Mouse (Mus musculus): Measurements from ENCODE around the gene Sema3f. TPM values are rescaled to one million over a fixed set of nuclear protein-coding genes. Genes with fewer than 3 reads are reported as not detected.

Sema3f gene
- 8.0 and 9.4 TPM in 2 replicates for polyA plus RNA-seq (2015; fragmentation: Nextera tagmentation; extraction: Ambion mirVana)

DNA sequence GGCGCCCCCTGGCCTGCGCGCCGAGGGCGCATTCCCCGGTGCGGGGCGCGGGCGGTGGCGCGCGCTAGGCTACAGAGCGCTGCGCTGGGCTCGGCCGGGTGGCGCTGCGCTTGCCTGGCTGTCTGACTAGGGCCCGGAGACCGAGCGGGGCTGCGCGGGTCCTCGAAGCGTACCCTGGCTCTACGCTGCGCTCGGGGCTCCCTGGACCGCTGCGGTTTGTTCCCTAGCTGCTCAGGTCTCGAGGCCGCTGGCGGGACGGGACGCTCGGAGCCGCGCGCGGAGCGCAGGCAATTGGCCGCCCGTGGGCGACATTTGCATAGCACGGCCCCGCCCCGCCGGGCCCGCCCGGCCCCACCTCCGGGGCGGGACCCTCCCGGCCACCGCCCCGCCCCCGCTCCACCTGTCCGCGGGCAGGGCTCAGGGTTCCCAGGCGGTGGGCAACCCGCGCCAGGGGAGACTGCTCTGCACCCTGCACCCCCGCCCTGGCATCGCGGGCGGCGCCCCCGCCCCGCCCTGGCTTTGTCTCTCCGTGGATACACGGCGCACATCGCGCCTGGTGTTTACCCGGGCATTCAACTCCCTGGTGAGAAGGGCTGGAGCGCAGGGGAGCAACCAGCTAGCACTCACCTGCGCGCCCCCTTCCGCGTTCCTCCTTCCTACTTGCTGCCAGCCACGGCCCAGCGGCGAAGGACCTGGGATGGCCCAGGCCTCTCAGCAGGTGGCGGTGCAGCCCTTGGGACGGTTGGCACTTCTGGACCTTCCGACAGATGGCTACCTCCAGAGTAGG, at the start of gene Sema3f:
Gene Sema3f (minus strand): TSS at position 779 of the 787 bp plus-strand sequence.

DNA sequence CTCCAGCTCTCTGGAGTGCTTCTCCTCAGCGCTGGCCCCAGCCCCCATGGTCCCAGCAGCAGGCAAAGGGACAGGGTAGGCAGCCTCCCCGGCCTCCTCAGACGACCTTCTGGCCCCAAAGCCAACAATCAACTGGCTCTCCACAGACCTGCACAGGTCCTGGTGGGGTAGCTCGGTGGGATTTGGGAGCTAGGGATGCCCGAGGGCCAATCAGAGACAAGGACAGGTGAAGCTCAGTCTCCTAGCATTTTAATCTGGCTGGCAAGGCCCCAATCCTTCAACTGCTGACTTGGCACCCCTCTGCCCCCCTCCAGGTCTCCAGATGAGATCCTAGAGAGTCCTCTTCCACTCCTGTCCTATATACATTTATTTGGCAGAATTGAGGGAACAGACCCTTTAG, 30.8 kb downstream of the Sema3f start, which contains the start of gene Gnat1:
Gene Gnat1 (minus strand): TSS at position 212 of the 400 bp plus-strand sequence.

DNA sequence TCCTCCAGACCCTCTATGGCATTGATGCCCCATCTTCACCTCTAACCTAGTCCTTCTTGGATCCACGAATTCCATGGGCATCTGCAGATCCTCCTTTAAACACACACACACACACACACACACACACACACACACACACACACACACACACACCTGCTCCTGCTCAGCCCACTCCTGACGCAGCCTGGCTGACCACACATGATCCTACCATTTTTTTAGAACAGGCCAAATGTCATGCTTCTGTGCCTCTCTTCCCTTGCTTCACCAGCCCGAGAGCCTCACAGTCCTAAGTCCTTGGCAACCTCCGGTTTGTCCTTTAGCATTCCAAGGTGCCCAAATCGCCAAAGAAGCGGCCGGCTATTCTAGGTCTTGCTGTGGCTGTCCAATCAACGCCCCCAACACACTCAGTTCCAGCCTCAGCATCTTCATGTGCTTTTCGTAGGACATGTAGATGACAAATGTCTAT, 40.8 kb downstream of the Sema3f start, which contains the start of gene Slc38a3:
Gene Slc38a3 (minus strand): TSS at position 51 of the 466 bp plus-strand sequence.

DNA sequence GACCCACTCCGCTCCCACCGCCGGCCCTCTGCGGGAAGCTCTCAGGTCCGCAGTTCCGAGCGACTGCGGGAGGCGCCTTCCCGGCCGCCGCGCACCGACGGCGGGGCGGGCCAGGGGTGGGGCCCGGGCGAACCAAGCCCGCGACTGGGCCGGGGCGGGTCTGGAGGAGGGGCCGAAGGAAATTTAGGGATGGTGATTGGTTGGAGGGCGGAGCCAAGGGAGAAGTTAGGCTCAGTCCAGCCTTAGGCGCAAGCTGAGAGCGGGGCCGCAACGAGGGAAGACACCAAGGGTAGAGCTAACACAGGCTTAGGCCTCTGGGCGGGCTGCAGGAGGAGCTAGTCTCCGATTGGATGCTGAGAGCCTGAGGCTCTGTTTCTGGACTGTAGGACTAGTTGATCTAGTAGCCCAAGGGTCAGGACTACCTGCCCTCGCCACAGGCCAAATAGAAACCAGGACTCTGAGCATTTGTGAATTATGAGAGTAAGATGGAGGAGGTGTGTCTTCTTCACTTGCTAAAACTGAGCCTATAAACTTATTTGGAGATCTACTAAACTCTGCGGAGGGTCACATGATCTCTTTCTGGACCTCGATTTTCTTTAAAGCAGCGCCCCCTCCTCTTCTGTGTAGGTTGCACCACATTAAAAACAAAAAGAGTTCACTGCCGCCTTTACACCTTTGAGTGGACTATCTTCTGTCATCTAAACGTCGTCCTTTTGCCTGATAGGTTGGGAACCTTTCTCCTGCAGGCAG, 74.8 kb downstream of the Sema3f start, which contains the start of gene Gnai2:
Gene Gnai2 (minus strand): TSS at position 89 of the 750 bp plus-strand sequence.

Other genes starting within 250 kb of the Sema3f start
- gene Tmem115, start 176.5 kb downstream of the Sema3f start, polyA plus RNA-seq (2015; fragmentation: Nextera tagmentation; extraction: Ambion mirVana) = 48.4 and 50.3 TPM in 2 replicates
- 64.1 and 65.4 TPM in 2 replicates for gene Cyb561d2, start 168.3 kb downstream of the Sema3f start, polyA plus RNA-seq (2015; fragmentation: Nextera tagmentation; extraction: Ambion mirVana)
- 57.7 and 63.8 TPM in 2 replicates for gene Nprl2, start 168.2 kb downstream of the Sema3f start, polyA plus RNA-seq (2015; fragmentation: Nextera tagmentation; extraction: Ambion mirVana)
- gene Zmynd10, start 163.2 kb downstream of the Sema3f start, polyA plus RNA-seq (2015; fragmentation: Nextera tagmentation; extraction: Ambion mirVana) = 2.3 and 2.8 TPM in 2 replicates
- 33.1 and 41.1 TPM in 2 replicates for gene Rassf1, start 158.9 kb downstream of the Sema3f start, polyA plus RNA-seq (2015; fragmentation: Nextera tagmentation; extraction: Ambion mirVana)
- 121 and 123 TPM in 2 replicates for gene Tusc2, start 147.2 kb downstream of the Sema3f start, polyA plus RNA-seq (2015; fragmentation: Nextera tagmentation; extraction: Ambion mirVana)
- gene Hyal2, start 142.5 kb downstream of the Sema3f start, polyA plus RNA-seq (2015; fragmentation: Nextera tagmentation; extraction: Ambion mirVana) = 40.8 and 41.1 TPM in 2 replicates
- gene Hyal1, start 133.5 kb downstream of the Sema3f start, polyA plus RNA-seq (2015; fragmentation: Nextera tagmentation; extraction: Ambion mirVana) = 5.3 and 5.8 TPM in 2 replicates
- gene Naa80, start 131.6 kb downstream of the Sema3f start, polyA plus RNA-seq (2015; fragmentation: Nextera tagmentation; extraction: Ambion mirVana) = 19.3 and 21.4 TPM in 2 replicates
- 1.8 and 2.2 TPM in 2 replicates for gene Hyal3, start 129.7 kb downstream of the Sema3f start, polyA plus RNA-seq (2015; fragmentation: Nextera tagmentation; extraction: Ambion mirVana)
- 10.7 and 15.2 TPM in 2 replicates for gene Ifrd2, start 122.8 kb downstream of the Sema3f start, polyA plus RNA-seq (2015; fragmentation: Nextera tagmentation; extraction: Ambion mirVana)
- gene Sema3b, start 101.2 kb downstream of the Sema3f start, polyA plus RNA-seq (2015; fragmentation: Nextera tagmentation; extraction: Ambion mirVana) = 8.4 and 9.7 TPM in 2 replicates
- gene Gnai2, start 75.1 kb downstream of the Sema3f start, polyA plus RNA-seq (2015; fragmentation: Nextera tagmentation; extraction: Ambion mirVana) = 303 and 324 TPM in 2 replicates
- gene Slc38a3, start 40.9 kb downstream of the Sema3f start, polyA plus RNA-seq (2015; fragmentation: Nextera tagmentation; extraction: Ambion mirVana) = 54.2 and 66.6 TPM in 2 replicates
- 3.0 and 4.8 TPM in 2 replicates for gene Gnat1, start 30.8 kb downstream of the Sema3f start, polyA plus RNA-seq (2015; fragmentation: Nextera tagmentation; extraction: Ambion mirVana)
- 136 and 143 TPM in 2 replicates for gene Rbm5, start 60.5 kb upstream of the Sema3f start, polyA plus RNA-seq (2015; fragmentation: Nextera tagmentation; extraction: Ambion mirVana)
- gene Rbm6, start 162.8 kb upstream of the Sema3f start, polyA plus RNA-seq (2015; fragmentation: Nextera tagmentation; extraction: Ambion mirVana) = 50.8 and 55.7 TPM in 2 replicates
- gene Mon1a, start 177.7 kb upstream of the Sema3f start, polyA plus RNA-seq (2015; fragmentation: Nextera tagmentation; extraction: Ambion mirVana) = 13.8 and 15.2 TPM in 2 replicates
- 1.4 and 1.6 TPM in 2 replicates for gene Mst1r, start 196.4 kb upstream of the Sema3f start, polyA plus RNA-seq (2015; fragmentation: Nextera tagmentation; extraction: Ambion mirVana)
- gene Actl11, start 218.0 kb upstream of the Sema3f start, polyA plus RNA-seq (2015; fragmentation: Nextera tagmentation; extraction: Ambion mirVana) = not detected in 2 replicates
- gene Camkv, start 225.2 kb upstream of the Sema3f start, polyA plus RNA-seq (2015; fragmentation: Nextera tagmentation; extraction: Ambion mirVana) = 83.3 and 101 TPM in 2 replicates
- gene Traip, start 239.7 kb upstream of the Sema3f start, polyA plus RNA-seq (2015; fragmentation: Nextera tagmentation; extraction: Ambion mirVana) = 5.1 and 7.6 TPM in 2 replicates

All from neural tube, postnatal 0 days (tissue).